Mouse (Mus musculus): ENCODE measurements at regions not wholly inside any gene's neighbourhood (a gene's known extent, or its start where the extent isn't known, plus 50 kb on each side); places are given as distances from the start of the nearest gene placed in this dataset.

DNA sequence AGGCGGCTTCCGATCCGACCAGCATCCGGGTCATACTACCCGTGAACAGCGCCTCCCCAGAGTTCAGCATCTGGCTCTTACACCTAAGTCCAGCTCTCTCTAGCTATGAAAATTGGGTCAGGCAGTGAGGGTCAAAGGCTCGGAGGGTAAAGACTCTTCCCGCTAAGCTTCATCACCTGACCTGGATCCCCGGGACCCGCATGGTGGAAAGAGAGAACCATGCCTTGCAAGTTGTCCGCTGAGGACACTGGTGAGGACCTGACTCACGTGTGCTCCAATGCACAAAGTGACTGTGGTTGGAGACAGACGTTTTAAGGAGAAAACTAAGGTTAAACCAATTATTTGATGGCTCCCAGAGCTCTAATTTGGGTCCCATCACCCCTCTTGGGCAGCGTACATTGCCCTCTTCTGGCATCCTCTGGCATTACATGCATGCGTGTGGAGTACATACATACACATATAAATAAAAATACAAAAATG lies 74.6 kb upstream of the Sall4 start:
- no peaks in the 10 kb centered on the region for H3K9me3 ChIP-seq (replicated peaks; ENCODE audit: control insufficient read depth, insufficient read depth, low read length, poor library complexity, severe bottlenecking)
- peak overlapping the region; percentile 38; the same call in 1 of the 2 replicates for H3K27ac ChIP-seq (ENCODE audit: insufficient read depth, low read length)
- peak overlapping the region; percentile 10 for H3K9ac ChIP-seq (ENCODE audit: low read depth, poor library complexity, severe bottlenecking)
- TF ChIP-seq CTCF (IDR thresholded peaks at IDR 0.05; ENCODE audit: low read depth, low read length): peak; percentile 51
- TF ChIP-seq EP300 (IDR thresholded peaks at IDR 0.05; ENCODE audit: insufficient read depth, low read depth, low read length): no peak
- H3K27me3 ChIP-seq (ENCODE audit: control insufficient read depth, insufficient read depth, low read length, poor library complexity, severe bottlenecking): no peaks in the 10 kb centered on the region
- H3K4me3 ChIP-seq (ENCODE audit: low read depth, low read length): peak overlapping the region; percentile 37
- no peaks in the 10 kb centered on the region for H3K36me3 ChIP-seq (ENCODE audit: control insufficient read depth, insufficient read depth, low read length, poor library complexity, severe bottlenecking)
- peaks cover 2% of the 10 kb centered on the region for H3K4me1 ChIP-seq (ENCODE audit: control insufficient read depth, insufficient read depth, low read length)

DNA sequence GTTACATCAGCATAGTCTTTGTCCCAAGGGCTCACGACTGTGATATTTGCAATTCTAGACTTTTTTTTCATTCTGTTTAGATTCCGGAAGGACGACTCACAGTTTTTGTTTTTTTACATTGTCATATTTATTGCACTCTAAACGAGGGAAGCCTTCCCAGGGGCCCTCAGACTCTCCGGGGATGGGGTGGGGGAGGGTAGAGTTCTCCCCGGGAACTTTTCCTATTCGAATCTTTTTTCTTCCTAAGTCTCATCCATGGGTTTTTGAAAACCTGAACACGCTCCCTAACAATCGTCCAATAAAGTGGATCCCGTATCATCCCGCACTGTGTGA lies 73.9 kb upstream of the Sall4 start:
- no peak overlapping the region for H3K4me3 ChIP-seq (ENCODE audit: low read depth, low read length)
- peak overlapping the region; percentile 71; the same call in 1 of the 2 replicates for H3K27ac ChIP-seq (ENCODE audit: insufficient read depth, low read length)
- H3K4me1 ChIP-seq (ENCODE audit: control insufficient read depth, insufficient read depth, low read length): peaks cover 2% of the 10 kb centered on the region
- no peaks in the 10 kb centered on the region for H3K27me3 ChIP-seq (ENCODE audit: control insufficient read depth, insufficient read depth, low read length, poor library complexity, severe bottlenecking)
- peak overlapping the region; percentile 10 for H3K9ac ChIP-seq (ENCODE audit: low read depth, poor library complexity, severe bottlenecking)
- TF ChIP-seq CTCF (IDR thresholded peaks at IDR 0.05; ENCODE audit: low read depth, low read length) (no peak), EP300 (IDR thresholded peaks at IDR 0.05; ENCODE audit: insufficient read depth, low read depth, low read length) (no peak), POLR2A (IDR thresholded peaks at IDR 0.05; ENCODE audit: insufficient read depth, low read length) (no peak)
- H3K9me3 ChIP-seq (replicated peaks; ENCODE audit: control insufficient read depth, insufficient read depth, low read length, poor library complexity, severe bottlenecking): no peaks in the 10 kb centered on the region
- no peaks in the 10 kb centered on the region for H3K36me3 ChIP-seq (ENCODE audit: control insufficient read depth, insufficient read depth, low read length, poor library complexity, severe bottlenecking)

GRCm38 (mm10) chr2:168840853-168841712 lies 73.3 kb upstream of the Sall4 start:
- Histone ChIP-seq H3K9me3 (replicated peaks; ENCODE audit: control insufficient read depth, insufficient read depth, low read length, poor library complexity, severe bottlenecking) (no peaks in the 10 kb centered on the region), H3K27ac (ENCODE audit: insufficient read depth, low read length) (peak overlapping the region; percentile 71), H3K27me3 (ENCODE audit: control insufficient read depth, insufficient read depth, low read length, poor library complexity, severe bottlenecking) (no peaks in the 10 kb centered on the region), H3K9ac (ENCODE audit: low read depth, poor library complexity, severe bottlenecking) (no peak overlapping the region), H3K4me1 (ENCODE audit: control insufficient read depth, insufficient read depth, low read length) (peaks cover 2% of the 10 kb centered on the region), H3K4me3 (ENCODE audit: low read depth, low read length) (no peak overlapping the region), H3K36me3 (ENCODE audit: control insufficient read depth, insufficient read depth, low read length, poor library complexity, severe bottlenecking) (no peaks in the 10 kb centered on the region)
- TF ChIP-seq POLR2A (IDR thresholded peaks at IDR 0.05; ENCODE audit: insufficient read depth, low read length) (no peak), EP300 (IDR thresholded peaks at IDR 0.05; ENCODE audit: insufficient read depth, low read depth, low read length) (peak; percentile 82; the same call in 1 of the 2 replicates)

DNA sequence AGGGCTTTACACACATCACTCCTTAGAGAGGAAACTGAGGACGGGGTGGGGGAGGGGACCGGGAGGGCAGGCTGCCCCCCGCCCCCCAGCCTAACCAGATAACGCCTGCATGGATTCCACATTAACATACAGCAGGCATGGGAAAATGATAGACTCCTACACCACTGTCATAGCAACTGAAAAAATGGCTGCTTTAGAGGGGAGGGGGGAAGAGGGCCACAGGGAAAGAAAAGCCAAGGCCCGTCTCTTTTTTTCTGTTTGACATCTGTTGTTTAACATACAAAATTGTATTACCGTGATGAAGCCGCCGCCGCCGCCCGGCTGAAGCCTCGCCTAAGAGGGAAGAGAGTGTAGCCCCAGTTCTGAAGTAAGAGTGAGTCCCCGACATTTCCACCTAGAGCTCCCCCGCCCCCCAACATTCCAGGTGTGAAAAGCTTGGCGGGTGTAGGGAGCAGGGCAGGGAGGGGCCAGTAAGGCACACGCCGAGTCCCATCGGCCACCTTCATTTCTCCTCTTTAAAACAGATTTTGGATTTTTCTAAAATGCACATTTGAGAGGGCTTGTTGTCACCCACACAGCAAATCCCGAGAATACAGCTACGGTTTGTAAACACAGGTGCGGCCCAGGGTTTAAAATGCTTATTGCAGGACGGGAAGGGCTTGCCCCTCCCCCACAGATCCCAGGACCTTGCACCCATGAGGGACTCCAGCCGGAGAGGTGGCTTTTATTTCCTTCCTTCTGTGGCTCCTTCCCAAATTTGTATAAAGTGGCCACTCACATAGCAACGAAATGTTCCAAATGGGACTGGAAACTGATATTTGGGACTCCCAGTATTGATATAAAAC lies 72.3 kb upstream of the Sall4 start:
- no peak for TF ChIP-seq POLR2A (IDR thresholded peaks at IDR 0.05; ENCODE audit: insufficient read depth, low read length)
- 0 out of 2 replicates have a peak, but pooled peaks have one; percentile 6 for TF ChIP-seq EP300 (IDR thresholded peaks at IDR 0.05; ENCODE audit: insufficient read depth, low read depth, low read length)
- no peak for TF ChIP-seq CTCF (IDR thresholded peaks at IDR 0.05; ENCODE audit: low read depth, low read length)
- Histone ChIP-seq H3K27me3 (ENCODE audit: control insufficient read depth, insufficient read depth, low read length, poor library complexity, severe bottlenecking) (no peaks in the 10 kb centered on the region), H3K4me3 (ENCODE audit: low read depth, low read length) (peak overlapping the region; percentile 28), H3K9me3 (replicated peaks; ENCODE audit: control insufficient read depth, insufficient read depth, low read length, poor library complexity, severe bottlenecking) (no peaks in the 10 kb centered on the region), H3K36me3 (ENCODE audit: control insufficient read depth, insufficient read depth, low read length, poor library complexity, severe bottlenecking) (no peaks in the 10 kb centered on the region), H3K9ac (ENCODE audit: low read depth, poor library complexity, severe bottlenecking) (peak overlapping the region; percentile 60), H3K27ac (ENCODE audit: insufficient read depth, low read length) (no peak overlapping the region), H3K4me1 (ENCODE audit: control insufficient read depth, insufficient read depth, low read length) (no peaks in the 10 kb centered on the region)

GRCm38 (mm10) chr2:168839221-168839620 lies 71.5 kb upstream of the Sall4 start:
- H3K4me1 ChIP-seq (ENCODE audit: control insufficient read depth, insufficient read depth, low read length): no peaks in the 10 kb centered on the region
- H3K36me3 ChIP-seq (ENCODE audit: control insufficient read depth, insufficient read depth, low read length, poor library complexity, severe bottlenecking): no peaks in the 10 kb centered on the region
- H3K4me3 ChIP-seq (ENCODE audit: low read depth, low read length): no peak overlapping the region
- 0 out of 2 replicates have a peak overlapping the region, but pooled peaks have one; percentile 60 for H3K9ac ChIP-seq (ENCODE audit: low read depth, poor library complexity, severe bottlenecking)
- H3K27ac ChIP-seq (ENCODE audit: insufficient read depth, low read length): no peak overlapping the region
- TF ChIP-seq CTCF (IDR thresholded peaks at IDR 0.05; ENCODE audit: low read depth, low read length) (no peak), EP300 (IDR thresholded peaks at IDR 0.05; ENCODE audit: insufficient read depth, low read depth, low read length) (no peak), POLR2A (IDR thresholded peaks at IDR 0.05; ENCODE audit: insufficient read depth, low read length) (no peak)
- no peaks in the 10 kb centered on the region for H3K27me3 ChIP-seq (ENCODE audit: control insufficient read depth, insufficient read depth, low read length, poor library complexity, severe bottlenecking)
- no peaks in the 10 kb centered on the region for H3K9me3 ChIP-seq (replicated peaks; ENCODE audit: control insufficient read depth, insufficient read depth, low read length, poor library complexity, severe bottlenecking)
